Mouse (Mus musculus): Measurements from ENCODE around the gene Hectd1. TPM values are rescaled to one million over a fixed set of nuclear protein-coding genes. Genes with fewer than 3 reads are reported as not detected.

The Hectd1 gene
- total and polyA plus RNA-seq, 3 experiments, result 17.3 to 85.1 (median 74.9) TPM

DNA sequence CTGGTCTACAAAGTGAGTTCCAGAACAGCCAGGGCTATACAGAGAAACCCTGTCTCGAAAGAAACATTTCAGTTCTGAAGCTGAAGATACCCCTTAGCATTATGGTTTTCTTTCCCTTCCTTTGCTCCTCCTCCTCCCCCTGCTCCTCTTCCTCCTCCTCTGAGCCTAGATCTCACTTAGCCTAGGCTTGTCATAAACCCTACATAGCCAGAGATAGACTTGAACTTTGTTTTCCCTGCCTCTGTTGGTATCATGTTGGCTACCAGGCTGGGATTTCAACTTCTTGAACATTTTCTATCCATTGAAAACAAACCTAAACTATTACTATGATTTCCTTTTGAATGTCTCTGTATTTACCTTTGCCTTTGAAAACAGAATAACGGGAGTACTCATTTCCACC is 26.5 kb upstream of the Hectd1 start:
- no peak for TF ChIP-seq EP300 (IDR thresholded peaks at IDR 0.05; ENCODE audit: insufficient read depth, low read depth, low read length)
- no peak for TF ChIP-seq CTCF (IDR thresholded peaks at IDR 0.05)
- no peak for TF ChIP-seq POLR2A (IDR thresholded peaks at IDR 0.05; ENCODE audit: insufficient read depth, low read depth, low read length)
- intact Hi-C loops (cut with DNase I), result no loop called here
- 85% methylated on average over 2 of the region's 2 CpGs for WGBS

DNA sequence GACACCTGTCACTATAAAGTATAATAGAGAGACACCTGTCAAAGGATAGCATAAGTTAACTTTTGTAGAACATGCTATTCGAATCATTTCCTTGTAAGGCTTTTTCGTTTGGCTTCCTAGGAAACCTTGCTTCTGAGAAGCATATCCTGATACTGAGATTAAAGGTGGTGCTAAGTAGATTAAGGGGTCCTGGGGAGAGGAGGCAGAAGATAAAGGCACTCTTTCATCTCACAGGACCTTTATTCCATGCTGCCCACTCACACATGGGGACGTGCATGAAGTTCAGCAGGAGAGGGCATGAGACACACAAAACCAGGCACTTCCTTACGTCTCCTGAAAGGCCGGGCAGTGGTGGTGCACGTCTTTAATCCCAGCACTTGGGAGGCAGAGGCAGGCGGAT is 26.1 kb upstream of the Hectd1 start:
- no peak overlapping the region for H3K4me3 ChIP-seq
- no peak overlapping the region for H3K9ac ChIP-seq (ENCODE audit: low read depth, low read length)
- no peaks in the 10 kb centered on the region for H3K27me3 ChIP-seq (ENCODE audit: control insufficient read depth, insufficient read depth, low read length)
- DNase-seq, result no peak
- no peaks in the 10 kb centered on the region for H3K79me2 ChIP-seq (replicated peaks; ENCODE audit: control insufficient read depth, insufficient read depth, low read length)
- TF ChIP-seq EP300 (IDR thresholded peaks at IDR 0.05; ENCODE audit: insufficient read depth, low read depth, low read length), result no peak
- intact Hi-C loops (cut with DNase I), result no loop called here
- H3K36me3 ChIP-seq (ENCODE audit: control insufficient read depth, insufficient read depth, low read length), result no peaks in the 10 kb centered on the region
- no peaks in the 10 kb centered on the region for H3K4me1 ChIP-seq (ENCODE audit: control insufficient read depth, insufficient read depth, low read length)
- 73% methylated on average over 7 of the region's 7 CpGs for WGBS
- H3K27ac ChIP-seq, result no peak overlapping the region

More for the DNA sequence above, 26.5 kb upstream of the Hectd1 start:
- Histone ChIP-seq H3K27me3 (ENCODE audit: control insufficient read depth, insufficient read depth, low read length) (no peaks in the 10 kb centered on the region), H3K4me1 (ENCODE audit: control insufficient read depth, insufficient read depth, low read length) (no peaks in the 10 kb centered on the region), H3K9ac (ENCODE audit: low read depth, low read length) (no peak overlapping the region), H3K27ac (no peak overlapping the region), H3K36me3 (ENCODE audit: control insufficient read depth, insufficient read depth, low read length) (no peaks in the 10 kb centered on the region), H3K4me3 (no peak overlapping the region), H3K79me2 (replicated peaks; ENCODE audit: control insufficient read depth, insufficient read depth, low read length) (no peaks in the 10 kb centered on the region)
- no peak for DNase-seq

DNA sequence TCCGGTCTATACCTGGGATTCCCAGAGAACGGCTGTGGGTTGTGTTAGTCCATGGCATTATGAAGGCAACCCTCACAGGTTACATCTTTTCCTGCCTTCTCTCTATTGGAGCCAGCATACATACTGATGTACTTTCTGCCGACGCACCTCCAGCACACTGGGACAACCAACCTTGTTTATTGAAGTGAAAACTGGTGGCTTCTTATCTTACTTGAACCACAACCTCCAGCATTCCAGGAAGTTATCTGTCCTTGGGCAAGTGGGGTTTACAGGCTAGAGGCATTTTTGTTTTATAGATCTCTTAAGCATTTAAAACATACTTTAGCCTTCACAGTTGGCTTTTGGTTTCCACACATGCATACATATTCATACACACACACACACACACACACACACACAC is 22.3 kb upstream of the Hectd1 start:
- TF ChIP-seq CTCF (IDR thresholded peaks at IDR 0.05) (no peak), POLR2A (IDR thresholded peaks at IDR 0.05; ENCODE audit: insufficient read depth, low read depth, low read length) (no peak), EP300 (IDR thresholded peaks at IDR 0.05; ENCODE audit: insufficient read depth, low read depth, low read length) (no peak)

GRCm38 (mm10) chr12:51851155-51851554 is 21.8 kb upstream of the Hectd1 start:
- Histone ChIP-seq H3K9ac (ENCODE audit: low read depth, low read length) (no peak overlapping the region), H3K27ac (no peak overlapping the region), H3K4me3 (no peak overlapping the region), H3K27me3 (ENCODE audit: control insufficient read depth, insufficient read depth, low read length) (no peaks in the 10 kb centered on the region), H3K79me2 (replicated peaks; ENCODE audit: control insufficient read depth, insufficient read depth, low read length) (no peaks in the 10 kb centered on the region), H3K4me1 (ENCODE audit: control insufficient read depth, insufficient read depth, low read length) (peaks cover 2% of the 10 kb centered on the region; the same call in 1 of the 2 replicates), H3K36me3 (ENCODE audit: control insufficient read depth, insufficient read depth, low read length) (no peaks in the 10 kb centered on the region)
- WGBS, result 87% methylated on average over 3 of the region's 3 CpGs
- no peak for DNase-seq
- TF ChIP-seq EP300 (IDR thresholded peaks at IDR 0.05; ENCODE audit: insufficient read depth, low read depth, low read length) (no peak), CTCF (IDR thresholded peaks at IDR 0.05) (no peak), POLR2A (IDR thresholded peaks at IDR 0.05; ENCODE audit: insufficient read depth, low read depth, low read length) (no peak)
- intact Hi-C loops (cut with DNase I), result no loop called here

More for the DNA sequence above, 22.3 kb upstream of the Hectd1 start:
- H3K4me3 ChIP-seq, result no peak overlapping the region
- no peak for DNase-seq
- H3K27ac ChIP-seq, result no peak overlapping the region
- intact Hi-C loops (cut with DNase I), result no loop called here
- no peaks in the 10 kb centered on the region for H3K79me2 ChIP-seq (replicated peaks; ENCODE audit: control insufficient read depth, insufficient read depth, low read length)
- H3K27me3 ChIP-seq (ENCODE audit: control insufficient read depth, insufficient read depth, low read length), result no peaks in the 10 kb centered on the region
- H3K36me3 ChIP-seq (ENCODE audit: control insufficient read depth, insufficient read depth, low read length), result no peaks in the 10 kb centered on the region
- 70% methylated on average over 4 of the region's 4 CpGs for WGBS
- no peak overlapping the region for H3K9ac ChIP-seq (ENCODE audit: low read depth, low read length)
- peaks cover 2% of the 10 kb centered on the region; the same call in 1 of the 2 replicates for H3K4me1 ChIP-seq (ENCODE audit: control insufficient read depth, insufficient read depth, low read length)

- H3K9ac ChIP-seq (ENCODE audit: low read depth, low read length), result no peak overlapping the region
- H3K27me3 ChIP-seq (ENCODE audit: control insufficient read depth, insufficient read depth, low read length), result no peaks in the 10 kb centered on the region
- no peak overlapping the region for H3K4me3 ChIP-seq
- H3K79me2 ChIP-seq (replicated peaks; ENCODE audit: control insufficient read depth, insufficient read depth, low read length), result no peaks in the 10 kb centered on the region
- no peak overlapping the region for H3K27ac ChIP-seq
- TF ChIP-seq POLR2A (IDR thresholded peaks at IDR 0.05; ENCODE audit: insufficient read depth, low read depth, low read length) (no peak), CTCF (IDR thresholded peaks at IDR 0.05) (no peak), EP300 (IDR thresholded peaks at IDR 0.05; ENCODE audit: insufficient read depth, low read depth, low read length) (no peak)
- intact Hi-C loops (cut with DNase I), result no loop called here
- no peaks in the 10 kb centered on the region for H3K36me3 ChIP-seq (ENCODE audit: control insufficient read depth, insufficient read depth, low read length)
- DNase-seq, result no peak
- H3K4me1 ChIP-seq (ENCODE audit: control insufficient read depth, insufficient read depth, low read length), result peaks cover 2% of the 10 kb centered on the region; the same call in 1 of the 2 replicates
- 85% methylated on average over 4 of the region's 4 CpGs for WGBS
These were observed 21.0 kb upstream of the Hectd1 start for GRCm38 (mm10) chr12:51850339-51850738.

DNA sequence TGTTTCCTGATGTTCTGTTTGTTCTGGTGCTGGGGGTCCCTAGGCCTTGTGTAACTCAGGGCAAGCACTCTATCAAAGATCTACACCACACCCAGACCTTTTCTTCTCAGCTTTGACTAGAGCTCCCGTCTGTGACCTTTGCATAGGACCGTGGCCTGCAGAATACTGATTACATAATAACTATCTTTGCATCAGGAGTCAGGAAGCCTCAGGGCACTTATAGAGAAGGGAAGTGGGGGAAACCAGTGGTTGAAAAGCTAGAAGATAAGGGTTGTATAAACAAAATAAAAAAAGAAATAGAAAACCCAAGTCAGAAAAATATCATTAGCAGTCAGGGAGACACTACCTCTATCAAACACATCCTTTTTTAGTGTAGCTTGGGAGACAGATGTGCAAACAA is 20.6 kb upstream of the Hectd1 start:
- H3K27ac ChIP-seq, result no peak overlapping the region
- H3K27me3 ChIP-seq (ENCODE audit: control insufficient read depth, insufficient read depth, low read length), result no peaks in the 10 kb centered on the region
- H3K4me3 ChIP-seq, result no peak overlapping the region
- intact Hi-C loops (cut with DNase I), result no loop called here
- no peaks in the 10 kb centered on the region for H3K79me2 ChIP-seq (replicated peaks; ENCODE audit: control insufficient read depth, insufficient read depth, low read length)
- 51% methylated on average over 2 of the region's 2 CpGs for WGBS
- H3K36me3 ChIP-seq (ENCODE audit: control insufficient read depth, insufficient read depth, low read length), result no peaks in the 10 kb centered on the region
- TF ChIP-seq EP300 (IDR thresholded peaks at IDR 0.05; ENCODE audit: insufficient read depth, low read depth, low read length), result no peak
- TF ChIP-seq POLR2A (IDR thresholded peaks at IDR 0.05; ENCODE audit: insufficient read depth, low read depth, low read length), result no peak
- DNase-seq, result no peak
- no peak overlapping the region for H3K9ac ChIP-seq (ENCODE audit: low read depth, low read length)
- H3K4me1 ChIP-seq (ENCODE audit: control insufficient read depth, insufficient read depth, low read length), result peaks cover 2% of the 10 kb centered on the region; the same call in 1 of the 2 replicates

Measured in heart, adult 2 months (tissue).